Mouse (Mus musculus): ENCODE measurements around the gene Npc1l1. TPM values are rescaled to one million over a fixed set of nuclear protein-coding genes. Genes with fewer than 3 reads are reported as not detected.

Npc1l1 gene
- polyA plus RNA-seq, 1 experiment from 2014 or later = 26.5 TPM

DNA sequence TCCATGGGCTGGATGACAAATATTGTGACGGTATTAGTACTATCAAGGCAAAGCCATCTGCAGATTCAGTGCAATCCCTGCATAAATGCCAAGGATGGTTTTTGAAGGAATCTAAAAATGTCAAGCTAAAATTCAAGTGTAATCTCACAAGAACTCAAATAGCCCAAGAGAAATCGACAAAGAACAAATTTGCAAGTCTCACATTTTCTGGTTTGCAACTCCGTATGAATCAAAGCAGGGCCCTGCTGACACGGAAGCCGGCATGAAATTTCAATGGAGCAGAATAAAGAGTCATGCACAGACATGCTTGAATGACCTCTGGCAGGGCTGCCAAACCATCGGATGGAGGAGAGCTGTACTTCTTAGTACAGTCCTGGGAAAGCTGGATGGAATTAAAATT, 10.0 kb downstream of the Npc1l1 start:
- WGBS = 89% methylated on average over 6 of the region's 6 CpGs
- Histone ChIP-seq H3K9ac (ENCODE audit: low read depth, low read length) (no peak overlapping the region), H3K4me3 (ENCODE audit: low read length) (no peak overlapping the region), H3K4me1 (ENCODE audit: control insufficient read depth, insufficient read depth, low read length) (no peaks in the 10 kb centered on the region), H3K27me3 (replicated peaks; ENCODE audit: control insufficient read depth, insufficient read depth, low read length) (no peaks in the 10 kb centered on the region), H3K4me2 (ENCODE audit: low read depth, low read length) (no peak overlapping the region), H3K36me3 (ENCODE audit: control insufficient read depth, insufficient read depth, low read length) (no peaks in the 10 kb centered on the region), H3K27ac (ENCODE audit: low read length) (no peak overlapping the region), H3K9me3 (ENCODE audit: control insufficient read depth, low read length) (no peaks in the 10 kb centered on the region)
- ATAC-seq = no peak

DNA sequence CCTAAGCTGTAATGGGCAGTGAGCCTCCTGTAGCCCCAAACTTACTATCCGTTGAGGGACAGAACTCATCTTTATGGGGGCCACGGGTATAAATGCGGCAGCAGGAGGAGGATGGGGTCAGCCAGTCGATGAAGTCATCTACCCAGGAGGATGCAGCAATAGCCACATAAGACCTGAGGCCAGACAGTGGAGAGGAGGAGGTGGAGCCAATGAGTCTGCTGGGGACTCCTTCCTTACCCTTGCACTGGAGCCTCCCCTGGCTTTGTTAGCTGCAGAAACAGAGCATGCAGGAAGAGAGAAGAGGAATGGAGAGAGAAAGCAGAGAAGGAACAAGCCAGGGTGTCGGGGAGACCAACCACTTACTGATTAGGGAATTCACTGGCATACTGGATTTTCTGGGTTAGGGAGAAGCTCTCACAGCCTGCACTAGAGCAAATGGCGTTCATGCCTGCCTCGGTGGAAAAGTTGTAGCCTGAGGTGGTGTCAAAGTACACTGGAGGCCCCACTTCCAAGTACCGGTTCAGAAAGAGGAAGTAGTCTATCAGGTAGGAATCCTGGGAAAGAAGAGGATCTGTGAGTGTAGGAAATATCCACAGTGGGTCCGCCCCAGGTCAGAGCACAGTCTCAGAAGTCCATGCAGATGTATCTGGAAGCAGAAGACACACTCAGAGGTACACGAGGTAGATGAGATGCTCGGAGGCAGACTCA, 11.6 kb downstream of the Npc1l1 start:
- ATAC-seq = peak; percentile 76
- Histone ChIP-seq H3K36me3 (ENCODE audit: control insufficient read depth, insufficient read depth, low read length) (no peaks in the 10 kb centered on the region), H3K27me3 (replicated peaks; ENCODE audit: control insufficient read depth, insufficient read depth, low read length) (no peaks in the 10 kb centered on the region), H3K9ac (ENCODE audit: low read depth, low read length) (no peak overlapping the region; the same call in 1 of the 2 replicates), H3K4me3 (ENCODE audit: low read length) (no peak overlapping the region), H3K4me1 (ENCODE audit: control insufficient read depth, insufficient read depth, low read length) (no peaks in the 10 kb centered on the region), H3K27ac (ENCODE audit: low read length) (peak overlapping the region; percentile 14), H3K4me2 (ENCODE audit: low read depth, low read length) (peak overlapping the region; percentile 25; the same call in 1 of the 2 replicates), H3K9me3 (ENCODE audit: control insufficient read depth, low read length) (no peaks in the 10 kb centered on the region)
- 75% methylated on average over 11 of the region's 11 CpGs for WGBS

GRCm38 (mm10) chr11:6216834-6217233, 13.1 kb downstream of the Npc1l1 start:
- Histone ChIP-seq H3K4me3 (ENCODE audit: low read length) (no peak overlapping the region), H3K27ac (ENCODE audit: low read length) (no peak overlapping the region), H3K36me3 (ENCODE audit: control insufficient read depth, insufficient read depth, low read length) (no peaks in the 10 kb centered on the region), H3K4me2 (ENCODE audit: low read depth, low read length) (no peak overlapping the region), H3K9me3 (ENCODE audit: control insufficient read depth, low read length) (no peaks in the 10 kb centered on the region), H3K4me1 (ENCODE audit: control insufficient read depth, insufficient read depth, low read length) (no peaks in the 10 kb centered on the region), H3K27me3 (replicated peaks; ENCODE audit: control insufficient read depth, insufficient read depth, low read length) (no peaks in the 10 kb centered on the region), H3K9ac (ENCODE audit: low read depth, low read length) (no peak overlapping the region)
- peak; percentile 30; the same call in 1 of the 2 replicates for ATAC-seq
- 55% methylated on average over 3 of the region's 3 CpGs for WGBS

DNA sequence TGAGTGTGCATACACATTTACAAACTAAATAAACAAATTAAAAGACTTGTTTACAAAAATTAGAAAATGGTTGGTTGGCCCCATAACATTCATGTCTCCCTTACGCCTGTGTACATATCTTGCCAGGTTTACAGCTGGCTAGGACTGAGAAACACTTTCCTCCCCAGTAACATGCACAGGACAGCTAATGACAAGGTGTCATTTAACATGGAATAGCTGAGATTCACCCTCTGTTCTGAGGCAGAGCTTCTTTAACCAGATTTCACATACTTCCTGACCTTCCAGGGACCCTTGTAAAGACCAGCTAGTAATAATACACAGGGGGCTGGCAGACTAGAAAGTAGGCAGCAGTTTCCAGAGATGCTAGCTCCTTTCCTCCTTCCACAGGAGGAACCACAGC, 21.8 kb downstream of the Npc1l1 start:
- H3K9me3 ChIP-seq (ENCODE audit: control insufficient read depth, low read length) = no peaks in the 10 kb centered on the region
- no peak overlapping the region for H3K4me2 ChIP-seq (ENCODE audit: low read depth, low read length)
- H3K9ac ChIP-seq (ENCODE audit: low read depth, low read length) = no peak overlapping the region
- H3K4me1 ChIP-seq (ENCODE audit: control insufficient read depth, insufficient read depth, low read length) = no peaks in the 10 kb centered on the region
- whole genome bisulfite sequencing = 80% methylated on average over 1 of the region's 1 CpGs
- no peak overlapping the region for H3K27ac ChIP-seq (ENCODE audit: low read length)
- no peaks in the 10 kb centered on the region for H3K36me3 ChIP-seq (ENCODE audit: control insufficient read depth, insufficient read depth, low read length)
- H3K4me3 ChIP-seq (ENCODE audit: low read length) = no peak overlapping the region
- H3K27me3 ChIP-seq (replicated peaks; ENCODE audit: control insufficient read depth, insufficient read depth, low read length) = no peaks in the 10 kb centered on the region
- ATAC-seq = no peak

GRCm38 (mm10) chr11:6207090-6207489, 22.9 kb downstream of the Npc1l1 start:
- Histone ChIP-seq H3K9ac (ENCODE audit: low read depth, low read length) (no peak overlapping the region), H3K36me3 (ENCODE audit: control insufficient read depth, insufficient read depth, low read length) (no peaks in the 10 kb centered on the region), H3K4me3 (ENCODE audit: low read length) (no peak overlapping the region), H3K9me3 (ENCODE audit: control insufficient read depth, low read length) (no peaks in the 10 kb centered on the region), H3K4me1 (ENCODE audit: control insufficient read depth, insufficient read depth, low read length) (no peaks in the 10 kb centered on the region), H3K27me3 (replicated peaks; ENCODE audit: control insufficient read depth, insufficient read depth, low read length) (no peaks in the 10 kb centered on the region), H3K4me2 (ENCODE audit: low read depth, low read length) (no peak overlapping the region), H3K27ac (ENCODE audit: low read length) (no peak overlapping the region)
- WGBS = 82% methylated on average over 2 of the region's 2 CpGs
- no peak for ATAC-seq

DNA sequence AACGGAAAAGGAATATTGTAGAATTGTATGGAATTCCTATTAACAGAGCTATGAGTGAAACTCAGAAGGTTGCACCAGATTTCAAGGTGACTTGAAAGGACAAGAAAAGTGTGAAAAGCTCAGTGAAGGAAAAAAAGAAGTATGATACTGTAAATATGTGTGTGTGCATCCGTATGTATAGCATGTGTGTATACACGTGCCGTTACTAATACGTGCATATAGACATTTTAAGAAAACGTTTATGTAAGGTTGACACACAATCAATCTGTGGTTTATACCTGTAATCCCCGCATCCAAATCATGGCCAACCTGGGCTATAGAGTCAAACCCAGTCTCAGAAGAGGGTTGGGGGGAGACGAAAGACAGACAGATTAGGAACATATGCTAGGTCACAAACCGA, 29.4 kb downstream of the Npc1l1 start:
- no peak for ATAC-seq
- 25% methylated on average over 9 of the region's 9 CpGs for WGBS
- Histone ChIP-seq H3K27ac (ENCODE audit: low read length) (peak overlapping the region; percentile 95), H3K9me3 (ENCODE audit: control insufficient read depth, low read length) (no peaks in the 10 kb centered on the region), H3K36me3 (ENCODE audit: control insufficient read depth, insufficient read depth, low read length) (no peaks in the 10 kb centered on the region), H3K4me2 (ENCODE audit: low read depth, low read length) (peak overlapping the region; percentile 64), H3K4me1 (ENCODE audit: control insufficient read depth, insufficient read depth, low read length) (peaks cover 9% of the 10 kb centered on the region), H3K27me3 (replicated peaks; ENCODE audit: control insufficient read depth, insufficient read depth, low read length) (no peaks in the 10 kb centered on the region), H3K4me3 (ENCODE audit: low read length) (peak overlapping the region; percentile 79), H3K9ac (ENCODE audit: low read depth, low read length) (peak overlapping the region; percentile 89)

DNA sequence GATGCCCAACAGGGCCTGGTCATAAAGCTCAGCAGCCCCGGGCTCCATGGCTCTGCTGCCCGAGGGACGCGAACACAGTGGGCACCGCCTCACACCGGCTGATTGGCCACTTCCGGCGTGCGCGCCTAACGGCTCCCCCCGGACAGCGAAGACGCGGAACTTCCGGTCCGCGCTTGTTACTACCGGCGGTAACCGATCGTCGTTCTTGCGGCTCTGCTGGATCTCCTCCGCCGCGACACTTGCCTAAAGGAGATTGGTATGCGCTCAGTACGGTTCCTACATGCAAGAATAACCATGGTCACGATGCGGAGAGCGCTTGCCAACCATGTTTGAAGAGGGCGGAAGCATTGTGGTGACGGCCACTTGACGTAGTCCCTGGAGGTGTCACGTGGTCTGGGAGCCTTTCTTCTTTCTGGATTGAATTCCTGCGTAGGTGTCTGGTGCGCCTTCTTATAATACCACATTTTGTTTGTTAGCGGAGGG, 29.8 kb downstream of the Npc1l1 start, which contains the start of gene Nudcd3:
Gene Nudcd3 (minus strand): TSS at position 329 of the 483 bp plus-strand sequence.
- WGBS = under 1% methylated on average over 39 of the region's 39 CpGs
- Histone ChIP-seq H3K4me2 (ENCODE audit: low read depth, low read length) (peak within 1 kb of the TSS; percentile 85), H3K9me3 (ENCODE audit: control insufficient read depth, low read length) (no peaks in the 10 kb centered on the region), H3K27ac (ENCODE audit: low read length) (peak within 1 kb of the TSS; percentile 95), H3K4me3 (ENCODE audit: low read length) (peak within 1 kb of the TSS; percentile 79), H3K27me3 (replicated peaks; ENCODE audit: control insufficient read depth, insufficient read depth, low read length) (no peaks in the 10 kb centered on the region), H3K4me1 (ENCODE audit: control insufficient read depth, insufficient read depth, low read length) (peaks cover 9% of the 10 kb centered on the region), H3K9ac (ENCODE audit: low read depth, low read length) (peak within 1 kb of the TSS; percentile 89), H3K36me3 (ENCODE audit: control insufficient read depth, insufficient read depth, low read length) (no peaks in the 10 kb centered on the region)
- peak; percentile 98 for ATAC-seq

- ATAC-seq = peak; percentile 83
- Histone ChIP-seq H3K4me3 (ENCODE audit: low read length) (peak within 1 kb of the TSS; percentile 79), H3K9ac (ENCODE audit: low read depth, low read length) (peak within 1 kb of the TSS; percentile 89), H3K9me3 (ENCODE audit: control insufficient read depth, low read length) (no peaks in the 10 kb centered on the region), H3K27me3 (replicated peaks; ENCODE audit: control insufficient read depth, insufficient read depth, low read length) (no peaks in the 10 kb centered on the region), H3K27ac (ENCODE audit: low read length) (peak within 1 kb of the TSS; percentile 95), H3K36me3 (ENCODE audit: control insufficient read depth, insufficient read depth, low read length) (no peaks in the 10 kb centered on the region), H3K4me2 (ENCODE audit: low read depth, low read length) (peak within 1 kb of the TSS; percentile 85), H3K4me1 (ENCODE audit: control insufficient read depth, insufficient read depth, low read length) (peaks cover 9% of the 10 kb centered on the region)
- 1% methylated on average over 35 of the region's 35 CpGs for WGBS
Observed at GRCm38 (mm10) chr11:6199410-6200086, 30.4 kb downstream of the Npc1l1 start, which contains the start of gene A730071L15Rik. Gene A730071L15Rik, plus strand, starts transcription at chr11:6200029.

DNA sequence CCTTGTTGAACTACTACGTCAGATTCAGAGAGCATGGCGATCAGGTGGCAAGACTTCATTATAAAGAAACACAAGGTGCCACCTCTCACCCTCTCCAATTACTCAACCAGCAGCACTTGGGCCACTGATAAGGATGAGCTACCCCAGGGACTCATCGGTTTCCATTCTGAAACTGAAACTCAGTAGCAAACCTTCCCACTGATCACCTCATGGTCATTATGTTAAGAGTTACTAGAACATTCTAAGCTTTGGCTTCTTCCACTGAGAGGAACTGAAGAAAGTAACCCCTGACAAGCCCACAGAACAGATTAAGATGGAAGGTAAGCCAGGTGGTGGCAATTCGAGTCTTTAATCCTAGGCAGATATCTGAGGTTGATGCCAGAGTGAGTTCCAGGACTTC, 31.5 kb downstream of the Npc1l1 start:
- H3K36me3 ChIP-seq (ENCODE audit: control insufficient read depth, insufficient read depth, low read length) = no peaks in the 10 kb centered on the region
- H3K4me3 ChIP-seq (ENCODE audit: low read length) = peak overlapping the region; percentile 79
- WGBS = 79% methylated on average over 4 of the region's 4 CpGs
- ATAC-seq = no peak
- H3K4me1 ChIP-seq (ENCODE audit: control insufficient read depth, insufficient read depth, low read length) = peaks cover 9% of the 10 kb centered on the region
- H3K4me2 ChIP-seq (ENCODE audit: low read depth, low read length) = peak overlapping the region; percentile 85
- H3K9me3 ChIP-seq (ENCODE audit: control insufficient read depth, low read length) = no peaks in the 10 kb centered on the region
- H3K27me3 ChIP-seq (replicated peaks; ENCODE audit: control insufficient read depth, insufficient read depth, low read length) = no peaks in the 10 kb centered on the region
- H3K9ac ChIP-seq (ENCODE audit: low read depth, low read length) = peak overlapping the region; percentile 21; the same call in 1 of the 2 replicates
- H3K27ac ChIP-seq (ENCODE audit: low read length) = no peak overlapping the region
